Comparison of ENCODE assay signal across 15 mouse cellular contexts in genomic region chr16:22127806-22128205, GRCm38 (mm10). TPM values are rescaled to one million over a fixed set of nuclear protein-coding genes. Genes with fewer than 3 reads are reported as not detected.
DNase-seq lines count a peak whose midpoint lies in the region; ATAC-seq and TF ChIP-seq lines count a peak whose summit lies in the region.
"Had no signal": no experiment of that assay in that cellular context is flagged by ENCODE, and none has a peak within 500 bp of the region (broad histone marks: within the 10 kb centered on the region; RNA-seq: fewer than 3 reads in every experiment).

No protein-coding gene starts in this region.

- no peaks in the 10 kb centered on the region for H3K27me3 ChIP-seq in hindbrain, postnatal 0 days (ENCODE audit: insufficient read depth, low read length)
- no peaks in the 10 kb centered on the region for H3K27me3 ChIP-seq in hindbrain, embryonic 12.5 days
- no peaks in the 10 kb centered on the region for H3K27me3 ChIP-seq in lung, embryonic 14.5 days (ENCODE audit: insufficient read depth, low read length)
- H3K27me3 ChIP-seq in small intestine, adult 2 months (ENCODE audit: control insufficient read depth, insufficient read depth, low read length), result no peaks in the 10 kb centered on the region
- H3K27me3 ChIP-seq in forebrain, embryonic 14.5 days (replicated peaks; ENCODE audit: control insufficient read depth, insufficient read depth, low read length), result no peaks in the 10 kb centered on the region
- H3K27me3 ChIP-seq in kidney, embryonic 14.5 days (ENCODE audit: control insufficient read depth, insufficient read depth, low read length), result no peaks in the 10 kb centered on the region
- H3K27me3 ChIP-seq: limb, embryonic 15.5 days had no signal

- DNase-seq in hindbrain, postnatal 0 days (ENCODE audit: low spot score), result no peak
- DNase-seq in lung, embryonic 14.5 days, result no peak
- DNase-seq in lung, adult 18-20 months, result no peak
- no peak for DNase-seq in ES-E14 (ENCODE audit: low read depth, low spot score)
- DNase-seq in forebrain, embryonic 14.5 days (ENCODE audit: low spot score), result no peak
- DNase-seq: adrenal gland, adult 8-10 months; gastrocnemius, postnatal 10 days; heart, postnatal 36 days; midbrain, embryonic 14.5 days; thymus, adult 18-20 months had no signal

- H3K9ac ChIP-seq in hindbrain, postnatal 0 days (replicated peaks; ENCODE audit: low read length), result no peak overlapping the region
- H3K9ac ChIP-seq in hindbrain, embryonic 12.5 days, result no peak overlapping the region
- H3K9ac ChIP-seq in lung, embryonic 14.5 days, result no peak overlapping the region
- no peak overlapping the region for H3K9ac ChIP-seq in ES-E14 (ENCODE audit: insufficient read depth, low read depth, low read length, poor library complexity, severe bottlenecking)
- H3K9ac ChIP-seq in forebrain, embryonic 14.5 days (ENCODE audit: low read length), result no peak overlapping the region
- no peak overlapping the region for H3K9ac ChIP-seq in kidney, embryonic 14.5 days (ENCODE audit: low read depth, low read length)
- H3K9ac ChIP-seq: limb, embryonic 15.5 days had no signal

- no peaks in the 10 kb centered on the region for H3K9me3 ChIP-seq in hindbrain, postnatal 0 days (ENCODE audit: low read length)
- H3K9me3 ChIP-seq in hindbrain, embryonic 12.5 days (replicated peaks), result no peaks in the 10 kb centered on the region
- H3K9me3 ChIP-seq in lung, embryonic 14.5 days (ENCODE audit: low read depth, low read length), result no peaks in the 10 kb centered on the region
- no peaks in the 10 kb centered on the region for H3K9me3 ChIP-seq in ES-E14 (ENCODE audit: control insufficient read depth, insufficient read depth, low read depth, low read length)
- no peaks in the 10 kb centered on the region for H3K9me3 ChIP-seq in forebrain, embryonic 14.5 days (replicated peaks; ENCODE audit: control insufficient read depth, low read length)
- no peaks in the 10 kb centered on the region for H3K9me3 ChIP-seq in kidney, embryonic 14.5 days (ENCODE audit: control insufficient read depth, low read length)
- H3K9me3 ChIP-seq: limb, embryonic 15.5 days had no signal

- no peaks in the 10 kb centered on the region for H3K4me1 ChIP-seq in hindbrain, postnatal 0 days (ENCODE audit: insufficient read depth, low read length)
- peaks cover 9% of the 10 kb centered on the region; the same call in 1 of the 2 replicates for H3K4me1 ChIP-seq in hindbrain, embryonic 12.5 days
- no peaks in the 10 kb centered on the region for H3K4me1 ChIP-seq in lung, embryonic 14.5 days (ENCODE audit: insufficient read depth)
- peaks cover 0 to 3% of the 10 kb centered on the region in 2 experiments; a peak in 1 of 4 replicates for H3K4me1 ChIP-seq in ES-E14 (ENCODE audit: control insufficient read depth in 2 of 2, insufficient read depth in 2 of 2, low read length in 2 of 2, poor library complexity in 1 of 2)
- H3K4me1 ChIP-seq in small intestine, adult 2 months (ENCODE audit: control insufficient read depth, insufficient read depth, insufficient read length, low read length), result peaks cover 11% of the 10 kb centered on the region; the same call in 1 of the 2 replicates
- no peaks in the 10 kb centered on the region for H3K4me1 ChIP-seq in forebrain, embryonic 14.5 days (ENCODE audit: control insufficient read depth, insufficient read depth, low read length)
- peaks cover 18% of the 10 kb centered on the region; the same call in 1 of the 2 replicates for H3K4me1 ChIP-seq in kidney, embryonic 14.5 days (ENCODE audit: control insufficient read depth, insufficient read depth, low read length)

- 96% methylated on average over 5 of the region's 5 CpGs for WGBS in hindbrain, postnatal 0 days
- over 99% methylated on average over 5 of the region's 5 CpGs for WGBS in hindbrain, embryonic 12.5 days
- 97% methylated on average over 5 of the region's 5 CpGs for WGBS in lung, embryonic 14.5 days
- WGBS in small intestine, adult 2 months, result 98% methylated on average over 5 of the region's 5 CpGs
- 99% methylated on average over 5 of the region's 5 CpGs for WGBS in forebrain, embryonic 14.5 days
- WGBS in kidney, embryonic 14.5 days, result 96% methylated on average over 5 of the region's 5 CpGs

- H3K4me2 ChIP-seq in hindbrain, postnatal 0 days (ENCODE audit: low read depth, low read length), result no peak overlapping the region
- H3K4me2 ChIP-seq in hindbrain, embryonic 12.5 days (replicated peaks), result no peak overlapping the region
- H3K4me2 ChIP-seq in lung, embryonic 14.5 days, result no peak overlapping the region
- H3K4me2 ChIP-seq in forebrain, embryonic 14.5 days (ENCODE audit: low read length), result no peak overlapping the region
- H3K4me2 ChIP-seq in kidney, embryonic 14.5 days (replicated peaks; ENCODE audit: low read depth, low read length), result no peak overlapping the region
- H3K4me2 ChIP-seq: limb, embryonic 15.5 days had no signal

- TF ChIP-seq CTCF in hindbrain, postnatal 0 days (IDR thresholded peaks at IDR 0.05; ENCODE audit: low read depth), result peak; percentile 37
- TF ChIP-seq CTCF in lung, embryonic 14.5 days (IDR thresholded peaks at IDR 0.05; ENCODE audit: low read depth), result peak; percentile 25
- TF ChIP-seq CTCF in small intestine, adult 2 months (IDR thresholded peaks at IDR 0.05; ENCODE audit: extremely low read depth, insufficient read length, insufficient replicate concordance, low read depth, low read length), result peak; percentile 20; the same call in 1 of the 2 replicates

- H3K27ac ChIP-seq in hindbrain, postnatal 0 days, result no peak overlapping the region
- no peak overlapping the region for H3K27ac ChIP-seq in hindbrain, embryonic 12.5 days
- H3K27ac ChIP-seq in lung, embryonic 14.5 days (ENCODE audit: low read depth), result no peak overlapping the region
- H3K27ac ChIP-seq in ES-E14 (ENCODE audit: insufficient read depth, low read depth, low read length, poor library complexity, severe bottlenecking), result no peak overlapping the region
- no peak overlapping the region for H3K27ac ChIP-seq in small intestine, adult 2 months (ENCODE audit: insufficient read depth, low read depth, low read length)
- H3K27ac ChIP-seq in forebrain, embryonic 14.5 days (ENCODE audit: low read depth, low read length), result no peak overlapping the region
- no peak overlapping the region for H3K27ac ChIP-seq in kidney, embryonic 14.5 days (ENCODE audit: low read depth, low read length)
- H3K27ac ChIP-seq: limb, embryonic 15.5 days; macrophage had no signal

- no peak for TF ChIP-seq POLR2A in small intestine, adult 2 months (IDR thresholded peaks at IDR 0.05; ENCODE audit: low read depth, low read length)

- no peak overlapping the region for H3K4me3 ChIP-seq in hindbrain, postnatal 0 days (ENCODE audit: low read length)
- no peak overlapping the region for H3K4me3 ChIP-seq in hindbrain, embryonic 12.5 days
- no peak overlapping the region for H3K4me3 ChIP-seq in lung, embryonic 14.5 days (ENCODE audit: low read depth, low read length)
- no peak overlapping the region for H3K4me3 ChIP-seq in ES-E14 (ENCODE audit: insufficient read depth in 1 of 2, low read depth in 1 of 2, low read length in 2 of 2, poor library complexity in 1 of 2, severe bottlenecking in 1 of 2)
- H3K4me3 ChIP-seq in small intestine, adult 2 months (ENCODE audit: low read depth, low read length), result no peak overlapping the region
- no peak overlapping the region for H3K4me3 ChIP-seq in forebrain, embryonic 14.5 days (ENCODE audit: low read depth, low read length)
- H3K4me3 ChIP-seq in kidney, embryonic 14.5 days (ENCODE audit: low read length), result no peak overlapping the region
- H3K4me3 ChIP-seq: limb, embryonic 15.5 days had no signal

- no peak for ATAC-seq in hindbrain, postnatal 0 days
- ATAC-seq in hindbrain, embryonic 12.5 days (ENCODE audit: low FRiP score), result no peak
- ATAC-seq in lung, embryonic 14.5 days (ENCODE audit: insufficient read depth), result no peak
- ATAC-seq in forebrain, embryonic 14.5 days, result no peak
- no peak for ATAC-seq in kidney, embryonic 14.5 days (ENCODE audit: low FRiP score, low TSS enrichment)

- H3K36me3 ChIP-seq in hindbrain, postnatal 0 days (ENCODE audit: insufficient read depth, low read length), result no peaks in the 10 kb centered on the region
- H3K36me3 ChIP-seq in hindbrain, embryonic 12.5 days, result 0 out of 2 replicates have a peak, but pooled peaks cover 4% of the 10 kb centered on the region
- no peaks in the 10 kb centered on the region for H3K36me3 ChIP-seq in lung, embryonic 14.5 days (ENCODE audit: insufficient read depth)
- H3K36me3 ChIP-seq in ES-E14 (ENCODE audit: control insufficient read depth, insufficient read depth, low read length, poor library complexity, severe bottlenecking), result no peaks in the 10 kb centered on the region
- no peaks in the 10 kb centered on the region for H3K36me3 ChIP-seq in small intestine, adult 2 months (ENCODE audit: control insufficient read depth, insufficient read depth, low read length)
- H3K36me3 ChIP-seq in forebrain, embryonic 14.5 days (ENCODE audit: control insufficient read depth, insufficient read depth, low read length), result no peaks in the 10 kb centered on the region
- no peaks in the 10 kb centered on the region for H3K36me3 ChIP-seq in kidney, embryonic 14.5 days (ENCODE audit: control insufficient read depth, insufficient read depth, low read length)
- H3K36me3 ChIP-seq: limb, embryonic 15.5 days had no signal

- in situ Hi-C loops in ES-E14 (cut with MboI; ENCODE audit: low sequenced_read_pairs in 2 of 2, unreplicated experiment in 2 of 2), result no loop called here

TF ChIP-seq in ES-E14, 5 proteins besides CTCF, POLR2A, EP300 and RAD21:
- TF ChIP-seq MAFK (IDR thresholded peaks at IDR 0.05; ENCODE audit: insufficient read depth, low read depth, low read length) (no peak), ZNF384 (IDR thresholded peaks at IDR 0.05; ENCODE audit: low read depth, low read length) (peak; percentile 45; the same call in 1 of the 2 replicates), HCFC1 (IDR thresholded peaks at IDR 0.05; ENCODE audit: borderline replicate concordance, insufficient read depth, low read length) (no peak), CHD2 (IDR thresholded peaks at IDR 0.05; ENCODE audit: low read depth, low read length) (no peak), ZC3H11A (IDR thresholded peaks at IDR 0.05; ENCODE audit: borderline replicate concordance, low read depth, low read length) (no peak)

RNA-seq across cellular contexts. Expression of gene Igf2bp2, which starts 35.3 kb away (rescaled TPM):
- 15.8 and 19.1 TPM in 2 replicates for total RNA-seq in hindbrain, postnatal 0 days (2014; rRNA removed)
- 7.7 and 8.2 TPM in 2 replicates for polyA plus RNA-seq in hindbrain, postnatal 0 days (2015; fragmentation: Nextera tagmentation; extraction: Ambion mirVana)
- polyA plus RNA-seq in hindbrain, embryonic 12.5 days (2016; fragmentation: Nextera tagmentation; extraction: Ambion mirVana), result 89.9 and 93.6 TPM in 2 replicates
- 83.4 and 87.9 TPM in 2 replicates for polyA plus RNA-seq in lung, embryonic 14.5 days (2014; fragmentation: Nextera tagmentation; extraction: Ambion mirVana)
- total RNA-seq in ES-E14 (2012; rRNA removed), result 24.3 and 25.6 TPM in 2 replicates
- polyA plus RNA-seq in small intestine, adult 2 months (2012; rRNA removed), result 4.3 and 8.0 TPM in 2 replicates
- polyA plus RNA-seq in forebrain, embryonic 14.5 days (2014; fragmentation: Nextera tagmentation; extraction: Ambion mirVana), result 23.9 and 25.1 TPM in 2 replicates
- polyA plus RNA-seq in kidney, embryonic 14.5 days (2014; fragmentation: Nextera tagmentation; extraction: Ambion mirVana), result 72.6 and 135 TPM in 2 replicates
